Mouse (Mus musculus) brain, embryonic 14.5 days (tissue): ENCODE data around the gene Pign.

Experiments used
- CTCF ChIP-seq: fragments of 200-500 bp; IDR thresholded peaks from 2 replicates; pipeline ENCODE4 v1.5.1; 2012; ENCODE audit warnings: inconsistent platforms, mild to moderate bottlenecking, moderate library complexity, borderline replicate concordance; ENCODE audit not compliant: insufficient read depth, insufficient read length; ENCODE audit errors: extremely low read depth
- POLR2A ChIP-seq: fragments of 200-500 bp; IDR thresholded peaks from 2 replicates; pipeline ENCODE4 v1.6.1; 2012; ENCODE audit warnings: mild to moderate bottlenecking, inconsistent platforms, borderline replicate concordance; ENCODE audit not compliant: poor library complexity, insufficient read depth, insufficient read length, severe bottlenecking; ENCODE audit errors: extremely low read depth

DNA sequence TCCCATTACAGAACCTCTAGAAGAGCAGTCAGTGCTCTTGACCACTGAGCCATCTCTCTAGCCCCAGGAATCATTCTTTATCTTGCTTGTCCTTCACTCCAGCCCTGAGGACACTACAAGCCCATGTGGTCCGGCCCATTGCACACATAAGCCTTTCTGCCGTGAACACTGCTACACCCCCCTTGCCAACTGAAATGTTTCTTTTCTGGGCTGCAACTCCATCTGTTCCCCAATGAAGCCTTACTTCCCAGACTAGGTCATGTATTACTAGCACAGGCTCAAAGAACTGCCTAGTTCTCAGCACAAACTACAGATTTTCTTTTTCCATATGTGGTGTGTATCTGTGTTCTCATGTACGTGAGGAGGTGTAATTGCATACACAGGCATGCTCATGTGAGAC lies 174.0 kb downstream of the Pign start:
- no peak for TF ChIP-seq POLR2A
- TF ChIP-seq CTCF, result no peak
